Mouse (Mus musculus) T-helper 17 cell (primary cell): ENCODE measurements at regions not wholly inside any gene's neighbourhood (a gene's known extent, or its start where the extent isn't known, plus 50 kb on each side); places are given as distances from the start of the nearest gene placed in this dataset.

Experiments used
- in situ Hi-C, 2 experiments: fragments of 300-600 bp; cut with MboI, MseI; formaldehyde crosslinking; loops; 1 replicate in 1 of 2; 2 replicates in 1 of 2; pipeline ENCODE4 v1.15.1; 2025; ENCODE audit warnings: high pct_unique_total_duplicates in 2 of 2

DNA sequence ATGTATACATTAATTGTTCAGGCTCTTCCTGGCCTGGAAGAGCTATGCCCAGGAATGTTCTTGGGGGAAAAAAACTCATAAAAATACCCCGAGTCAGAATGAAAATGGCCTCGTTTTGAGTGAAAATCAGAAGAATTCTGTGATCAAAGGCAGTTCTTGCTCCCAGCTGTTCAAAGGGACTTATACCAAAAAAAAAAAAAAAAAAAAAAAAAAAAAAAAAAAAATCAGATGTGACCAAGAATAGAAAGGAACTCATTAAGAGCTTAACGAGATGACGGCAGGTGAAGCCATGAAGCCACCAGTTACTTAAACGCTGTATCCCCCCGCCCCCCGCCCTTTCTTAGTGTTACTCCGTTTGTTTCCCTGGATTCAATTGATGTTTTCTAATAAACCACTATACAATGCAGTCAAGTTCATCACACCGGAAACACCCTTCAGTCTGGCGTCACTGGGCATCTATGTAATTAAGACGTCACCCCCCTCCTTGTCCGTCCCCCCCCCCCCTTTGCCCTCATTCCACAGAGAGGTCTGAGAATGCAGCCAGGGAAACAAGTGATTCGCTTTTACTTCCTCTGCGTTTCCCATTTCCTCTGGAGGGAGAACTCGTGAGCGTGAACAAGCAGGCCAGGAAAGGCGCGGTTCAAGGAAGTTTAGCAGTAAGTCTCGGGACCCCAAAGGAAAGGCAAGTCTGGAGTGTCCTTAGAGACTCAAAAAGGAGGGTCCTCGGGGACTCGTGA lies 99.1 kb downstream of the Zfp326 start:
- in situ Hi-C loops, result loop anchor here in 1 of 2 experiments (25.0 kb wide), 1 partner anchor 812 kb away; no protein-coding TSS in a partner anchor

DNA sequence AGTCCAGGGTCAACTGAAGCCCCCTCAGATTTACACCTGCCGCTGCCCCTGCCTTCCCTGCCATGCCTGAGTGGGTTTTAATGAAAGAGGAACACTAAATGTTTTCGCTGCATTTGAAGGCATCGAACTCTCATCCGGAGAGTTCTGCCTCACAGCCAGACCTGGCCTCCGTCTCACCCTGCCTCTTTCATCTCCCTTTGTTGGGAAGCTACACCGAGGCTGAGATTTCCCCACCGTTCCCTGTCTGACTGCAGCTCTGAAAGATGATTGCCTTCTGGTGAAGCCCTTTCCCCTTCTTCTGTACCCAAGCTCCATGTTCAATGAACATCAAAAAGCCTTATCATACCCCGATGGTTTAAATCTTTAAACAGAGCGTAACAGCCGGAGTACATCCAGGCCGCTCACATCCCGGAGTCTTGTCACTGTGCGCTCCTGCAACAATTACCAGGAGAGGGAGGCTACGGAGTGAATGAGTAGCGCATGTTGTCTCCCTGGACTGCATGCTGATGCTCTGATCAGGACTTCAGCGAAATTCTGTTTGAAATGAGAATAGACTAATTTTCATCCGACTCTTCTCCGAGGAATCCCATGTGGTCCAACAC lies 98.3 kb downstream of the Zfp326 start:
- in situ Hi-C loops, result loop anchor here in 1 of 2 experiments (25.0 kb wide), 1 partner anchor 813 kb away; no protein-coding TSS in a partner anchor
